Mouse (Mus musculus): ENCODE data around the gene Cdk2ap2.
"Not testable (repeated sequence)": the region's sequence is repeated elsewhere in the genome, so short reads cannot be mapped to it uniquely, and the experiment has no call there.

The Cdk2ap2 gene

DNA sequence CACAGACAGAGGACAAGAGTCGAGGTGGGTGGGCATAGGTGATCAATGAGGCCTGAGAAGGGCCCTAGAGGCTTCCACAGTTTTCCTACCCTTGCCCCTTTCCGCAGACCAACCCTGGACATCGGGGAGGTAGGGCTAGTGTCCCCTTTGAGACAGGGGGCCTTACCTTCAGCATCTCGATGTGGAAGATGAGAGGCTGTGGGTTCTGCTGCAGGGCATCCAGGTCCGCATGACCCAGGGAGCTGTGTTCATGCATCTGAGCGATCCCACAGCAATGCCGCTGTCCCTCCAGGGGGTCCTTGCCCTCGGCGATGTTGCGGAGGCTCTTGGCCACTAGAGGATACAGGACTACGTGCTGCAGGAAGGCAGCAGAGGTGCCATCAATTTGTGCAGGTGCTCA lies 18.8 kb downstream of the Cdk2ap2 start:
- DNase-seq (ENCODE audit: low spot score in 2 of 2) = no peak

DNA sequence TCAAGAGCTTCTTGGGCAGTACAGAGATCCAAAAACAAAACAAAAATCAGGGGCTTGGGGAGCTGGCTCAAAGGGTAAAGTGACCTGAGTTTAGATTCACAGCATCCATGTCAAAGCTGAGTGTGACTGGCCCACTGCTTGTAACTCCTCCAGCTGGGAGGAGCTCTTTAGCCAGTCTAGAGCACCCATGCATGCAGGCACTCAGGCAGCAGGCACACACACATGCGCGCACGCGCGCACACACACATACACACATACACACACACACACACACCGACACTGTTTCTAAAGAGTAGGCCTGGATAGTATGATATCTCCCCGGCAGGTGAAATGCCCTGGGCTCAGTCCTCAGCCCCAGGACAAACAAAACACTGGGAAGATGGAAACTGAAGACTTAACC lies 20.0 kb downstream of the Cdk2ap2 start:
- no peak for DNase-seq (ENCODE audit: low spot score in 2 of 2)

DNA sequence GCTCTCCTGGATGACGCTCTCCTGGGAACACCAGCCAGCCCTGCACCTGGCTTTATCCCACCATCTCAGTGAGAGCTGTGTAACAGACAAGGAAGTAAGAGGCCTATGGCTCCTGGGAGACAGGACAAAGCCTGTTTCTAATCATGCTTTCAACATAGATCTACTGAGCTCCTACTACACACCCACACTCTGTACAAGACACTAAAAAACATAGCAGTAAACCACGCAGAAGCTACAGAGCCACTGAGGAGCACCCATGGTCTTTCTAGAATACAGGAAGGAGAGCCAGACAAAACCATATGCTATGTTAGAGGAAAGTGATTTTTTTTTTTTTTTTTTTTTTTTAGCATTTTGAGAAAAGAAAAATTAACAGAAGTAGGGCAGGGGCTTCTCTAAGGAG lies 21.4 kb downstream of the Cdk2ap2 start:
- DNase-seq (ENCODE audit: low spot score in 2 of 2) = no peak

DNA sequence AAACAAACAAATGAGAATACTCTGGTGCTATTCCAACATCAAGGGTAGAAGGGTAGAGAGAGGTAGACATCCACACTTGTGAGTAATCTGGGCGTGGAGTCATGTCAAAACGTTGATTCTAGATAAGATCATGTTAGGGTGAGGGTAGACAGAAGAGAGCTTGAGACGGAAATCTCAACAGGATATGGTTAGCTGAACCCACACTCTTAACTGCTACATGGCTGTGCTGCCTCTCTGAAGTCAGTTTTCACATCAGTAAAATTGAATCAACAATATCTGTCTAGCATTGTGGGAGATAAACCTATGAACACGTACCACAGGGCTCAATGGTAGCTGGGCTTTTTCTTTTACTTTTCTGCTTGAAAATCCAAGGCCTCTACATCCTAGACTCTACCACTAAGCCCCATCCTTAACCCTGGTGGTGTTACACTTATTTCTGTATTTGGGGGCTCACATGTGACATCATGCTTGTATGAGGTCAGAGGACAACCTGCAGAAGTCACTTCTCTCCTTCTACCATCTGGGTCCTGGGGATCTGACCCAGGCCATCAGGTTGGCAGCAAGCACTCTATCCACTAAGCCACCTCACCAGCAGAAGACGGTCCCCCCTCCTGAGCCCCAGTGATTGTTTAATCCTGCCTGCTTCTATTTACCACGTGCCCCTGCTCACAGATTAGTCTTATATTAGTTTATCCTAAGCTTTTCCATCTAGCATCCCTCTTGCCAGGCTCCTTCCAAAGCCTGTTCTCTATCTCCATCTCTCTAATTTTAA lies 22.9 kb downstream of the Cdk2ap2 start:
- no peak for DNase-seq (ENCODE audit: low spot score in 2 of 2)

DNA sequence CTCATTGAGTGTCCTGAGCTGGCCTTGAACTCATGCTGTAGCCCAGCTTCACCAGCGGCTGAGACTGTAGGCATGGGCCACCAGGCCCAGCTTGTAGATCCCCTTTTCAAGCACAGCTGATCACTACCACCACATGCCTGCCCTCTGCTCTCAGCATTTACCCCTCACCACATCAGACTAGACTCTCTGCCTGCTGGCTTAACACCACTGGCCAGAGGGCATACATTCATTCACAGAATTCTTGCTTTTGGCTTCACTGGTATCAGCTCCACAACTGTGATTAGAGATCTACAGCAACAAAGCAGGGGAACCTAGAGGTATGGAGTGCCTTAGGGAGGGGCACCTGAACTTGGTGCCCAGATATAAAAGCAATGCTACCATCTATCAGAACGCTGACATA lies 23.5 kb downstream of the Cdk2ap2 start:
- DNase-seq (ENCODE audit: low spot score in 2 of 2) = no peak

DNA sequence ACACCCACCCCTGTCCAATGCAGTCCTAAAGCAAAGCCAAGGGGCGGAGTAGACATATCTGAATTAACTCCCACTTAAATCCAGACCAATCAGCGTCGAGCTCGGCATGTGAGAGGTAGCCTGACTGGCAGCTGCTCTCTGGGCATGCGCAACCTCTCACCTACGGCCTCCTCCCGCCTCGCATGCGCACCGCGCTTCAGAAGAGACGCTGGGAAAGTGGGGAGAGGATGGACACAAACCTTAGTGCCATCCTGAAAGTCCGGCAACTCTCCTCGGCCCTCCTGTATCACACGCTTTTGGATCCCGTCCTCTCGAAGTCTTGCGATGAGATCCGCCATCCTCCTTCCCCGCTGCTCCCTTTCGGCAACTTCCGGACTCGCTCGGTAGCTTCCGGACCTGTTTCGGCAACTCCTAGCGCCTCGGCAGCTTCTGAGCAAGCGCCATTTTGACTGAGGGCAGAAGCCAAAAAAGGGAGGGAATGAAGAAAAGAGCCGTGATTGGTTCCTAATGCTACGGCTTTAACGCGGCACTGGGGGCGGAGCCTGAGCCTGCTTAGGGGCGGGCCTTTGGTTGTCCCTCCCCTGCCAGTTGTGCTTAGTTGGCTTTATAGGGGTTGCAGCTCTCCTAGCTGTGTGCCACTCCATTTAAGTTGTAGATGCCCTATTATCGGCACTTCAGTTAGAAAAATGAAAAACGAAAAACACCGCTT lies 24.3 kb downstream of the Cdk2ap2 start:
- DNase-seq (ENCODE audit: low spot score in 2 of 2) = peak; percentile 97 to 98

DNA sequence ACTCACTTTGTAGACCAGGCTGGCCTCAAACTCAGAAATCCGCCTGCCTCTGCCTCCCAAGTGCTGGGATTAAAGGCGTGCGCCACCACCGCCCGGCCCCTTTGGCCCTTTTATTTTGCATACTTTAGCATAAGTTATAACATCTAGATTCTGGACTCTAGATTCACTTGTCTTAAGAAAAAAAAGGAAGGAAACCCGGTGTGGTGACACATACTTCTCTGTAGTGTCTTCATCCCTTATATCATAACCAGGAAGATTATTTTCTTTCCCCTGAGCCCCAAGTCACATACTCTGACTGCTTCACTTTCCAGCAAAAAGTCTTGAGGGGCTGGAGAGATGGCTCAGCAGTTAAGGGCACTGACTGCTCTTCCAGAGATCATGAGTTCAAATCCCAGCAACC lies 24.9 kb downstream of the Cdk2ap2 start:
- DNase-seq (ENCODE audit: low spot score in 2 of 2) = not testable (repeated sequence)

DNA sequence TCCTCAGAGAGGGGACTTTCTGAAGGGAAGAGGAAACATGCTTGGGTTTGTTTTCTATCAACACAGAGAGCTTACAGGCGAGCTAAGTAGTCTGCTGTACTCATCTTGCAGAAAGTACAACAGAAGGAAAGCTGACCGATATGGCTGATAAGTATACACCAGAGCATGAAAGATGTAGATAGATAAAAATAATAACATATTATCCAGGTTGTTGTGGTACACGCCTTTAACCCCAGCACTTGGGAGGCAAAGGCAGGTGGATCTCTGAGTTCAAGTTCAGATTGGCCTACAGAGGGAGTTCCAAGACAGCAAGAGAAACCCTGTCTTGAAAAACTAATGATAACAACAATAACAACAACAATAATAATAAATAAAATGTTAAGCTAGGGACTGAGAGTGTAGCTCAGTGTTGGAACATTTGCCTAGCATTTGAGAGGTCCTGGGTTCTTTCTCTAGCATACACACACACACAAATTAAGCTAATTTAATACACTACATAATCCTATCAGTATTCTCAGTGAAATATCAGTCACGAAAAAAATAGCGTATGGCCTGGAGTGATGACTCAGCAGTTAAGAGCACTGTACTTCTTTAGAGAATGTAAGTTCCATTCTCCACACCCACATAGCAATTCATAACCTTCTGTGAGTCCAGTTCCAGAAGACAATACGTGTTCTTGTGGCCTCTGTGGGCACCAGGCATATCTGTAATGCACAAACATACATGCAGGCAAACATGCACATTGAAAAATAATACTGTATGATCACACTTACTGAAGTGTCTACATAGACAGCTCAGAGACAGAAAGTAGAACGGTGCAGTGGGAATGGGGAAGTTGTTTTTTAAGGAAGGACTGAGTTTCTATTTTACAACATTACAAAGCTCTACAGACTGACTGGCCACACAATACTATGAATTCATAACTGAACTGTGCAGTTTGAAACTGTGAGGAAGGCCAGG lies 25.7 kb downstream of the Cdk2ap2 start:
- DNase-seq (ENCODE audit: low spot score in 2 of 2) = no peak

DNA sequence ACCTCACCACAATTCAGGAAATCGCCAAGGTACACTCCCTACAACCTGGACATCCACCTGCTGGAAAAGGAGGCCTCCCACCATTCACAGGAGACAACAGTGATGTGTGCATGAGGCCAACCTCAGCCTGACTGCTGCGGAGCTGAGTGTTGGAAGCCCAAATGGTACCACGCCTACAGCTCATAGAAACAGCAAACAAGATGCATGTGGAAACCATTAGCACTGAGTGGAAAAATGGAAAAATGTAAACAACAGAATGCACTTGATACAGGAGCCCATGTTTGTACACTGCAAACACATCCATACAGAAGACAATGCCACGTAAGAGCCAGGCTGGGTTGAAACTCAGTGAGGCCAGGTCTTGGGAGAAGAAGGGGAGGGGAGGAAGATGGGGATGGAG lies 27.4 kb downstream of the Cdk2ap2 start:
- no peak for DNase-seq (ENCODE audit: low spot score in 2 of 2)

DNA sequence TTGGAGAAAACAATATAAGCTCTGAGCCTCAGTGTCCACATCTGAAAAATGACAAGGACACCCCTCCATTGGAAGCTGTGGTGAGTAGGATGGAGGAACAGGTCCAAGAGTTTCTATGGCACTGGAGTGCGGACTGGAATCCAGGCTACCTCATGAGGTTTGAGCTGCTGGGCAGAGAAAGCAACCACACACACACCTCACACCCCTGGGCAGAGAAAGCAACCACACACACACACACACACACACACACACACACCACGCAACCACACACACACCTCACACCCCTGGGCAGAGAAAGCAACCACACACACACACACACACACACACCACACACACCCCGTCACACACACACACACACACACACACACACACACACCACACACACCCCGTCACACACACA lies 28.3 kb downstream of the Cdk2ap2 start:
- DNase-seq (ENCODE audit: low spot score in 2 of 2) = not testable (repeated sequence)

DNA sequence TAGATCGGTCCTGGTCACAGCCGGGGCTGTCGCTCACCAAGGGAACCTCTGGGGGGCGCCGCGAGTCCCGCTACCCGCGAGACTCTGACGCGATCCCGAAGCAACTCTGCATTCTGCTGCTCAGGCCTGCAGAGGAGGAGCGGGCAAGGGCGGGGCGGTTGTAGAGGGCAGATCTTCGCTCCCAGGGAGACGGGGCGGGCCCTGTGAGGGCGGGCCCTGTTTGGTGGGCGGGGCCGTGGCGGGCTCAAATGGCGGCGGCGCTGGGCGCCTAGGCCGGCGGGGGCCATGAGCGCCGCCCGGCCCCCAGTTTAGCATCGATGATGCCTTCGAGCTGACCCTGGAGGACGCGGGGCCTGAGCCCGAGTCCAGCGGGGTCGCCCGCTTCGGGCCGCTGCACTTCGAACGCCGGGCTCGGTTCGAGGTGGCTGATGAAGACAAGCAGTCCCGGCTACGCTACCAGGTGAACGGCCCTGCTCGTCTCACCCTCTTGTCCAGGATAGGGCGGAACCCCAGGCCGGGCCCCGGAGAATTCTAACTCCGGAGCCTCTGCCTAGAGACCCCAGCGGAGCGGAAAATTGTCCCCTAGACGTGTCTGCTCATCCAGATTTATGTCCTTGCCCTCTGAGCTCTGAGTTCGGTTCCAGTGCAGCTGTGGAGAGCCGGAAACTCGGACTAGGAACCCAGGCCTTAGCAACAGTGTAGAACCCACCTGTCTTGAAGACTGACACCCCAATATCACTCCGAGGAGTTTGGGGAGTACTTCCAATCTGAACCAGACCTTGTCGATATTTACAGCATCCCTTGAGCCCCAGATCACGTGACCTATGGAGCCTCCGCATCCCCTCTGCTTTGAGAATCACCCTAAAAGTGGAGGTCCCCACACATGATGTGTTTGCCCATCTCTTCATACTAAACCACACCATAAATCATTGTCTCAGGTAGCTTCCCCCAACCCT lies 29.0 kb downstream of the Cdk2ap2 start, which contains the start of gene Aip:
TSS of gene Aip (minus strand) at position 118 of the 956 bp plus-strand sequence.
- peak; percentile 99 for DNase-seq (ENCODE audit: low spot score in 2 of 2)

DNA sequence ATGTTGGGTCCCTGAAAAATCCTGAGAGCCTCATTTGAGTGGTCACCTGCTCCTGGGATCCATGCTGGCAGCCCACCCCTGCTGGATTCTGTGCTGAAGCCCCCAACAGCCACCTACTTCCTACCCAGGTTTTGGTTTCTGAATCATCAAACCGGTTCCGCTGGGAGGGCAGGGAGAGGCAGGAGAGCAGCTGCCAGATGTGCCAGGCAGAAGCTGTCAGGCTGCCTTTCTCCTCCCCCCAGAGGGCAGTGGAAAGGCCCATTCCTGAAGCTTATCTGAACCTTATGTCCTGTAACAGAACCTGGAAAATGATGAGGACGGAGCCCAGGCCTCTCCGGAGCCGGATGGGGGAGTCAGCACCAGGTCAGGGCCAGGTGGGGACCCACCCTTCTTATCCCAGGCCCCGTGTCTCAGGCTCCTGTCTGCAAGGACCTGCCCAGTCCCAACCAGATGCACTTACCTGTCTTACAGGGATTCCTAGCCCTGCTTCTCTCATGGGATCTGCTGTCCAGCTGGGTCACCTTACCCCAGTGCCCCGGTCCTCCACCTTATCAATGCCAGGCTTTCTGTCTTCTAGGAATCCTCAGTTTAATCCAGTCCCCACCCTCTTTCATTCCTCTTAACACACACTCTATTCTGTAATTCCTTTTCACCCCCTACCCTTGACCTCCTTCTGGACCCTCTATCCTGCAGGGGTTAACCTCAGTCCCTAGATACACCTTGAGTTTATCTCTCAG lies 29.9 kb downstream of the Cdk2ap2 start:
- DNase-seq (ENCODE audit: low spot score in 2 of 2) = no peak

DNA sequence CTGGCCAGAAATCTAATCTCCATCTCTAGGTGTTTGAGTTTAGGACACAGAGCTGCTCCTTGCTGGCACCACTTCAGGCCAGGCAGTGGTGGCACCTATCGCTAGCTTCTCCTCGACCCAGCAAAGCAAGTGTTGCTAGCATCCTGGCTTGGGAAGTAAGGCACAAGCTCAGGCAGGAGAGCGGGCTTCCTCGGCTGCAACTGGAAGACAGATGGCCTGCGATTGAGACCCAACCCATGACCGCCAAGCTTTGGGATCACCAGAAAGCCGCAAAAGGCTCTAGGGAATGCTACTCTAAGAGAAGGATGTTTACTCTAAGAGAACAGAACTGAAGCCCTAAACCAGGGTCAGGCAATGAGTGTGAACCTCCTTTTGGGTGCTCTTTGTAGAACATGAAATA lies 32.5 kb downstream of the Cdk2ap2 start:
- no peak for DNase-seq (ENCODE audit: low spot score in 2 of 2)

DNA sequence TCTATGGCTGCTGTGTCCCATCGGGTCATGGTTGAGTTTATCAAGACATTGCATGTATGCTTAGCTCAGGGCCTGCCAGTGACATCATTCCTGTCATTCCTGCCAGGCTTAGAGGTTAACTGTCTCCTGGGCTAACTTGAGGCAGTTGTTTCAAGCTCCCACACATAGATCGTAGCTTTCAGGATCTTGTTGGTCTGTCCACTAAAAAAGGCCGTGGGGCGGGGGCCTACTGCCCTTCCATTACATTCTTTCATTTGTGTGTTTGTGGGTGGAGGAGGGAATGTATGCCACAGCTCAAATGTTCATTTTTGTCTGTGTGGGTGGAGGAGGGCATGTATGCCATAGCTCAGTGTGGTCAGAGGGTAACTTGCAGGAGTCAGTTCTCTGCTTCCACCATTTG lies 33.1 kb downstream of the Cdk2ap2 start:
- no peak for DNase-seq (ENCODE audit: low spot score in 2 of 2)

DNA sequence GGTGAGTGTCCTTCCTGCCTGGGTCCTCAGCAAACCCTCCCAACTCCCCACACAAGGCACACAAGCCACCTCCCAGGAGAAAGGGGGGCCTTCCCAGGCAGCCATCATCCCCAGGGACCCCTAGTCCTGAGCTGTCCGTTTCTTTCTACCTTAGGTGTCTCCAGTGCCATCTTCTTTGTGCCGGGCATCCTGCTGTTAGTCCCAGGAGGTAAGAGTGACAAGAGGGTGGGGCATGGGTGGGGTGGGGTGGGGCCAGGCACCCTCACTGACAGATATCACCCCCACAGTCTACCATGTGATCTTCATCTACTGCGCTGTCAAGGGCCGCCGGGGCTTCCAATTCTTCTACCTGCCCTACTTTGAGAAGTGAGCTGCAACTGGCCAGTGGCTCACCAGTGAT lies 34.1 kb downstream of the Cdk2ap2 start:
- DNase-seq (ENCODE audit: low spot score in 2 of 2) = peak in 1 of 2 experiments; percentile 73

DNA sequence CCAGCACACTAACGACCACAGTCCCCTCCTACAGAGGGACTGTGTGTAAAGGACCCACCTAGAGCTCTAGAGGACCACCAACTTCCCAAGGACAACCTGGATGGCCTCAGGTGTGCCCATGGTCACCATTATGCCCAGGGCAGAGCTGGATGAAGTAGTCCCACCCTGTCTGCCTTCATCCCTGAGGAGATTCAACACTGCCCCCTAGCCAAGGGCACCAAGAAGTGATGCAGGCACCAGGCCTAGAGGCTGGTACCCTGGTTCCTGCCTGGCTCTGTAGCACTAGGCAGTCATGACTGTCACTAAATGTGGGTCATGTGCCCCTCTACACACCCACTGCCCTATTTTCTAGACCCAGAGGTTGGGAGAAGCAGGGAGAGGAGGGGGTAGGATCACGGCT lies 34.8 kb downstream of the Cdk2ap2 start:
- no peak for DNase-seq (ENCODE audit: low spot score in 2 of 2)

DNA sequence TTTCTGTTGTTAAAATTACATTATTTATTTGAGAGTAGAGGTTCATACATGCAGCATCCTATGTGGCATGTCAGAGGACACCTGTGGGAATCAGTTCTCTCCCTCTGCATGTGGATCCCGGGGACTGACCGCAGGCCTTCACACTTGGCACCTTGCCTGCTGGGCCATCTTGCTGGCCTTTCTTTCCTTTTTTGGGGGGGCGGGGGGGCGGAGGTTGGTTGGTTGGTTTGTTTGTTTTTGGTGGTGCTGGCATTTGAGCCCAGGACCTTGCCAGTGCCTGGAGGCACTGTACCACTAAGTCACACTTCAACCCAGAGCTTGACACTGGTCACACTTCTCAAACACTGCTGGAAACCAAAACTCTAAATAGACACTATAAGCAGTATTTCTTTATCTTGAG lies 37.4 kb downstream of the Cdk2ap2 start:
- DNase-seq (ENCODE audit: low spot score in 2 of 2) = no peak

DNA sequence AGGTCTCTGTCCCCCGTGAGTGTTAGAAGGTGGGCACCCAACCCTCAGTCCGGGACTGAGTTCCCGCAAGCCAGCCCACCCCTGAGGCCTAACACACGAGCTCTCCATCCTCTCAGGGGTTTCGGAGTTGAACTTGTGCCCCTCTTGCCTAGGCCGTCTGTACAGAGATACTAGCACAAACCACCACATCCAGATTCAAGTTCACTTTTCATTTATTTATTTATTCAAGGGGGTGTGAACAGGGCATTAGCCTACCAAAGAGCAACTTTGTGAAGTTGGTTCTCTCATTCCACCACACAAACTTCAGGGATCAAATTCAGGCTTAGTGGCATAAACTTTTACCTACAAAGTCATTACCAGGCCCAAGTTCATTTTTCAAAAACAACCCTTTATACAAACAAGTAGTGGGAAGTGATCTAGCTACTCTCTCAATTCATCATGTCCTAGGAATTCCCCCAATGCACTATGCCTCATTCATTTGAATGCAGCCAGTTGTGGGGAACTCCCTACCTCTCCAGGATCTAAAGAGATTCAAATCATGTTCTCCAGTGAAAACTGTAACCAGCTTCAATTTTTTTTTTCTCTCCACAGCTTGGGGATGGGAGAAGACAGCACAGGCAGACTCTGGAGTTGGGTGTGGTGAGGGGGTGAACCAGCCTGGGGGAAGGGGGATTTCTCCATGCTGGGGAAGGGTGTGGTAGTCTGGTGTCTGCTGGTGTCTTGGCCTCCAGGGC lies 38.4 kb downstream of the Cdk2ap2 start:
- DNase-seq (ENCODE audit: low spot score in 2 of 2) = not testable (repeated sequence)

DNA sequence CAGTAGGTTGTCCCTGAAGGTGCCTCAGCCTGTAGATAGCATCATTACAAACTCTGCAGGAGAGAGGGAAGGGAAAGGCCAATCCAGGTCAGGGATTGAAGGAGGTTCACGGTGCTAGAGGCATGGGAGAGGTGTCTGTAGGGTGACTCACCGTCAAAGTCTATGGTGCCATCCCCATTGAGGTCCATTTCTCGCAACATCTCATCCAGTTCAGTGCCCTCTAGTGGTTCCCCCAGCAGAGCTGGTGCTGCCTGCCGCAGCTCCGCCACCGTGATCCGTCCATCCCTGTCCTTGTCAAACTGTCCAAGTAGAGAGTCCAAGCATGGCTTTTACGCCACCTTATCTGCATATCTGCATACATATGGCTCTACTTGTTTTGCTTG lies 39.0 kb downstream of the Cdk2ap2 start:
- not testable (repeated sequence) for DNase-seq (ENCODE audit: low spot score in 2 of 2)

DNA sequence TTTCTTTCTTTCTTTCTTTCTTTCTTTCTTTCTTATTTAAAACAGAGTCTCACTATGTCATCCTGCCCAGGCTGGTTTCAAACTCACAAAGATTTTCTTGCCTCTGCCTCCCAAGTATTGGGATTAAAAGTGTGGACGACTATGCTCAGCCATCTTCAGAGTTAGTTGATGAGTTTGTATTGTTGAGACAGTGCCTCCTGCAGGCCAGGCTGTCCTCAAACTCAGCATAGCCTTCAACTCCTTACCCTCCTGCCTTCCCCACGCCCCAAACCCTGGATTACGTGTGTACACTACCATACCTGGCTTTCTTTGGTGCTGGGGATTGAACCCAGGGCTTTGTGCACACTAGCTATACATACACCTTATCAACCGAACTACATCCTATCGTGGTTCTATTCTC lies 39.5 kb downstream of the Cdk2ap2 start:
- DNase-seq (ENCODE audit: low spot score in 2 of 2) = no peak
